Comparison of ENCODE assay signal across 8 mouse cellular contexts in genomic region chr8:84687003-84687704, GRCm38 (mm10). TPM values are rescaled to one million over a fixed set of nuclear protein-coding genes. Genes with fewer than 3 reads are reported as not detected.
DNase-seq lines count a peak whose midpoint lies in the region; ATAC-seq lines count a peak whose summit lies in the region.

No protein-coding gene starts in this region.

- no peaks in the 10 kb centered on the region for H3K27me3 ChIP-seq in hindbrain, embryonic 12.5 days
- no peaks in the 10 kb centered on the region for H3K27me3 ChIP-seq in liver, embryonic 12.5 days (replicated peaks)

- peak overlapping the region; percentile 91 for H3K4me2 ChIP-seq in hindbrain, embryonic 12.5 days (replicated peaks)
- H3K4me2 ChIP-seq in liver, embryonic 12.5 days: peak overlapping the region; percentile 94

- peak overlapping the region; percentile 95 for H3K27ac ChIP-seq in hindbrain, embryonic 12.5 days
- peak overlapping the region; percentile 97 for H3K27ac ChIP-seq in liver, embryonic 12.5 days

- no peak for ATAC-seq in CD4-positive, CD25-positive, alpha-beta regulatory T cell, adult 4 months
- ATAC-seq in hindbrain, embryonic 12.5 days (ENCODE audit: low FRiP score): peak; percentile 42
- ATAC-seq in liver, embryonic 12.5 days: peak; percentile 36

- H3K4me1 ChIP-seq in hindbrain, embryonic 12.5 days: peaks cover 52% of the 10 kb centered on the region
- peaks cover 77% of the 10 kb centered on the region for H3K4me1 ChIP-seq in liver, embryonic 12.5 days

- H3K9me3 ChIP-seq in hindbrain, embryonic 12.5 days (replicated peaks): no peaks in the 10 kb centered on the region
- no peaks in the 10 kb centered on the region for H3K9me3 ChIP-seq in liver, embryonic 12.5 days (replicated peaks)

- DNase-seq in CD4-positive, CD25-positive, alpha-beta regulatory T cell, adult 2 months (ENCODE audit: low read depth, low spot score): peak; percentile 51
- DNase-seq in spleen, adult 18-20 months: peak; percentile 15 to 34
- DNase-seq in spleen, adult 12 weeks (ENCODE audit: low spot score): no peak
- peak; percentile 69 for DNase-seq in retina, postnatal 1 day
- DNase-seq in layer of hippocampus, adult 9-11 months: no peak

- H3K4me3 ChIP-seq in hindbrain, embryonic 12.5 days: peak overlapping the region; percentile 100
- H3K4me3 ChIP-seq in liver, embryonic 12.5 days: peak overlapping the region; percentile 99

- WGBS in hindbrain, embryonic 12.5 days: 0% methylated on average over 32 of the region's 62 CpGs
- under 1% methylated on average over 62 of the region's 62 CpGs for WGBS in liver, embryonic 12.5 days (ENCODE audit: insufficient replicate concordance)

- H3K36me3 ChIP-seq in hindbrain, embryonic 12.5 days: peaks cover 2% of the 10 kb centered on the region; the same call in 1 of the 2 replicates
- peaks cover 45% of the 10 kb centered on the region for H3K36me3 ChIP-seq in liver, embryonic 12.5 days

- H3K9ac ChIP-seq in hindbrain, embryonic 12.5 days: peak overlapping the region; percentile 100
- peak overlapping the region; percentile 99 for H3K9ac ChIP-seq in liver, embryonic 12.5 days

RNA-seq across cellular contexts. Expression of gene Nacc1, which starts 0.5 kb away (rescaled TPM):
- polyA plus RNA-seq in CD4-positive, CD25-positive, alpha-beta regulatory T cell, adult 4 months (2017; shearing (Covaris generic)): 1 to 10 TPM; 8.1 to 9.1 TPM
- polyA plus RNA-seq in hindbrain, embryonic 12.5 days (2016; fragmentation: Nextera tagmentation; extraction: Ambion mirVana): 20.9 and 21.3 TPM in 2 replicates
- 12.5 and 12.9 TPM in 2 replicates for polyA plus RNA-seq in liver, embryonic 12.5 days (2016; fragmentation: Nextera tagmentation; extraction: Ambion mirVana)

RNA-seq across cellular contexts. Expression of gene Trmt1, which starts 1.0 kb away (rescaled TPM):
- polyA plus RNA-seq in CD4-positive, CD25-positive, alpha-beta regulatory T cell, adult 4 months (2017; shearing (Covaris generic)): 10 to 100 TPM; 45.0 to 60.3 TPM
- 51.2 and 55.9 TPM in 2 replicates for polyA plus RNA-seq in hindbrain, embryonic 12.5 days (2016; fragmentation: Nextera tagmentation; extraction: Ambion mirVana)
- polyA plus RNA-seq in liver, embryonic 12.5 days (2016; fragmentation: Nextera tagmentation; extraction: Ambion mirVana): 57.3 and 62.0 TPM in 2 replicates

RNA-seq across cellular contexts. Expression of gene Lyl1, which starts 14.1 kb away (rescaled TPM):
- 1 to 10 TPM; 2.0 to 2.6 TPM for polyA plus RNA-seq in CD4-positive, CD25-positive, alpha-beta regulatory T cell, adult 4 months (2017; shearing (Covaris generic))
- polyA plus RNA-seq in hindbrain, embryonic 12.5 days (2016; fragmentation: Nextera tagmentation; extraction: Ambion mirVana): 4.6 and 4.9 TPM in 2 replicates
- polyA plus RNA-seq in liver, embryonic 12.5 days (2016; fragmentation: Nextera tagmentation; extraction: Ambion mirVana): 82.3 and 83.1 TPM in 2 replicates

RNA-seq across cellular contexts. Expression of gene Ier2, which starts 24.5 kb away (rescaled TPM):
- polyA plus RNA-seq in CD4-positive, CD25-positive, alpha-beta regulatory T cell, adult 4 months (2017; shearing (Covaris generic)): 10 to 100 TPM; 39.5 to 42.6 TPM
- polyA plus RNA-seq in hindbrain, embryonic 12.5 days (2016; fragmentation: Nextera tagmentation; extraction: Ambion mirVana): 62.5 and 64.8 TPM in 2 replicates
- polyA plus RNA-seq in liver, embryonic 12.5 days (2016; fragmentation: Nextera tagmentation; extraction: Ambion mirVana): 36.4 and 37.4 TPM in 2 replicates

RNA-seq across cellular contexts. Expression of gene G430095P16Rik, which starts 35.7 kb away (rescaled TPM):
- polyA plus RNA-seq in CD4-positive, CD25-positive, alpha-beta regulatory T cell, adult 4 months (2017; shearing (Covaris generic)): 10 to 100 TPM; 24.3 to 28.6 TPM
- 3.0 and 3.6 TPM in 2 replicates for polyA plus RNA-seq in hindbrain, embryonic 12.5 days (2016; fragmentation: Nextera tagmentation; extraction: Ambion mirVana)
- polyA plus RNA-seq in liver, embryonic 12.5 days (2016; fragmentation: Nextera tagmentation; extraction: Ambion mirVana): 11.0 and 12.0 TPM in 2 replicates

Comparison
In these comparisons a context has a peak if more than half of its experiments do, and no peak if none do; other contexts are left out.
1. DNase-seq: peak in CD4-positive, CD25-positive, alpha-beta regulatory T cell, adult 2 months (single experiment), spleen, adult 18-20 months (2 of 2) and retina, postnatal 1 day (single experiment); none in spleen, adult 12 weeks (single experiment) and layer of hippocampus, adult 9-11 months (single experiment).
2. RNA of gene Lyl1, which starts 14.1 kb away (polyA plus RNA-seq): 82.3 to 83.1 TPM in liver, embryonic 12.5 days; 4.6 to 4.9 TPM in hindbrain, embryonic 12.5 days and 2.0 to 2.6 TPM in CD4-positive, CD25-positive, alpha-beta regulatory T cell, adult 4 months; every median in the first group is over 10 times any median in the second.